Mouse (Mus musculus) megakaryocyte, embryonic 14.5 days (primary cell): ENCODE measurements around the gene 4933430I17Rik.

Source experiments
- FLI1 ChIP-seq: IDR thresholded peaks from 2 replicates; pipeline ENCODE4 v1.6.1; 2012; ENCODE audit warnings: low read length, inconsistent platforms, mixed read lengths
- GATA1 ChIP-seq: IDR thresholded peaks from 3 replicates; pipeline ENCODE4 v1.6.1; 2012; ENCODE audit warnings: mixed read lengths, low read length, inconsistent platforms, borderline replicate concordance

DNA sequence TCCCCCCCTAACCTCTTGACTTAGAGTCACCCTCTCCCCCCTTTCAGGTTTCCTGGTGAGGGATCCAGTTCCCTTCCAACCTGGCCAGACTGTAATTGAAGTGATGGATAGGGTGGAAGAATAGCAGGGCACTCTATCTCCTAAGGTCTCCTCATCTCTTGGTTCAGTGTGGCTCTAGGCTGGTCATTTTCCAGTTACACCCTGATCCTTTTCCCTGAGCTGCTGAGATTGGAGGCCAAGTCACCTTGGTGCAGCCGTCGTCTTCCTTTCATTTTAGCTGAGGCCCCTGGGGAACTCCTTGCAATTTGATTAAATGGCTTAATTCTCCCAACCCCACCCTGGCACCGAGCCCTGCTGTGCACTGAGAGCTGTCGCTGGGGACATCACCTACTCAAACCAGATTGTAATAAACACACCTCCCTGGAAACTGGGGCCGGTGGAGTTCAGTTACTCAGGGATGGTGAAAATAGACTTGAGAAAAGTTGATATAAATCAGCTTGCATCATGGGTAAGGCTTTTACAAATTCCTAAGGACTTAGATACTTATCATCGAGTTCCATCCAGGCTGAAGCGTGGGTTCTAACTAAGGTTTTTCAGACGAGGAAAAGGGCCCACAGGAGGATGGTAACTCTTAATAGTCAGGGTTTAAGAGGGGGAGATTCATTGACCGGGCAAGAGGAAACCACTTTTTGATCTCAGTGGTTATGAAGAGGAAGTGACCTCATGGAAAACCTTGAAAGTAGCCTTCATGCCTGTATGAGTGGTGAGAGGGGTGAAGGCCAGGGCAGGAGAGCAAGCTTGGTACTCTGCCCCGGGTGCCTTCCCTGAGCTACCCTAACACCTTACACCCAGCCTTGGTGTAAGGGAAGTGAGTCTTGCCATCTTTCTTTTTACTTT, 44.2 kb upstream of the 4933430I17Rik start:
- TF ChIP-seq FLI1 (no peak), GATA1 (no peak)
